Mouse (Mus musculus) thymus, postnatal 14 days (tissue): Measurements from ENCODE around the gene Lep.

Experiments
- DNase-seq: peaks from one replicate; pipeline ENCODE4 v3.0.0; 2021

Gene Lep

DNA sequence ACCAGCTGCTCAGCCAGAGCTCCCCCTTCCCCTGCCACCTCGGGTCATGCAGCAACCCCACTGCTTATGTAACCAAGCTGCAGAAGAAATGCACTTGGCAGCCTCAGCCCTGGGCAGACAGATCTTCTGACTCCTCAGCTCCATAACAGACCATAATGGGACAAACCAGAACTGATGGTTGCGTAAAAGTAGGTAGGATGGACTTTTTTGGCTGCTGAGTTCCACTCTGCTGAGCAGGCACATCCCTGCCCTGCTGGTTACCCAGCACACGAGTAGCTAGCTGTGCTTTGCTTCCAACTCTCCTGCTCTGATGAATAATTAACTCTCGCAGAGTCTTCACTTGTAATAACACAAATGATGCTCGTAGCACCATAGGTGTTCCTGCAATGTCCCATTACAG lies 10.1 kb upstream of the Lep start:
- no peak for DNase-seq

DNA sequence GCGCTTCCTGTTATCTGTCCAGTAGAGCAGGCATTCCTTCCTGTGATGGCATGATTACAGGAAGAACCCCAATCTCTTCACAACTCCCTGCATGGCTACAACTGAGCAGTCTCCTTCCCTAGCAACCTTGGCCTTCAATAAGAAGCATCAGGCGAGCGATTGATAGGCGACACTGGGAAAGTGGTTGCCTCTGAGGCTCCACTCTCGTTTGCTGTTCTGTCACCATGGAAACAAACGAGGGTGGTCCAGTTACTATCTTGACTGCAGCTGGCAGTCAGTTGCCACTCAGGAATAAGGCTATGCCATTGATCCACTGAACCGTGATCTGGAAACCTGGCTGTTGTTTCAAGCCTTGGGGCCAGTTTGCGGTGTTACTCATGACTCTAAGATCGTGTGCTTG lies 7.8 kb upstream of the Lep start:
- DNase-seq = no peak

DNA sequence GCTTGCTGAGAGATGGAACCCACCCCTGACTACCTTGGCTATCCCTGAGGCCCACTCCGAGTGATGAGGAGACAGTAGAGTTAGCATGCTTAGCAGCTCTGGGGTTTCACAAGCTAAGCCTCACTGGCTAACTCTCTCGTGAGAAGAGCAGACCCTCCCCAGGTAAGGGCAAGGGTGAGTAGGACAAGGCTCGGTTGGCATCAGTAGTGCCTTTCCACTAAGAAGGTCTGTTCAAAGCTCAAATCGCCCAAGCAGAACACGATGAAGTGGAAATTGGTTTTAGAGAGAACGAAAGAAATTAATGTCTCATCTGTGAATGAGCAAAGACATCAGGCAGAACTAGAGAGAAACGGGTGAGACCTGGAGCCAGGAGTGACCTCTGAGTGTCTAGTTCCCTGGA lies 6.8 kb upstream of the Lep start:
- DNase-seq = no peak

DNA sequence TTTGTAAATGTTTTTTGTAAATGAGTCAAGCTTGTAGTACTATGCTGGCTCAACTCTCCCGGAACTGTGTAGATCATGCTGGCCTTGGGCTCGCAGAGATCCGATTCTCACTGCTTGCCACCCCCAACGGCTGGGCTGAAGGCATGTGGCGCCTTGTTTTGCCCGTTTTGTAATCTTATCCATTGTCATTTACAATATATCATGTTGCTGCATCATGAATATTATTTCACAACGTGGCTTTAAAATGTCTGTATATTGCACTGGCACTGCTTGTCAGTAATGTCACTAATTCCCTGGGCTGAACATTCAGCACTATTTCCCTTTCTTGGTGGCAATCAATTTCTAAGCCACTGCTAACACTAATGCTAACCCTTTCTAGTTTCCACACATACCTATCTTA lies 3.6 kb upstream of the Lep start:
- DNase-seq = no peak

DNA sequence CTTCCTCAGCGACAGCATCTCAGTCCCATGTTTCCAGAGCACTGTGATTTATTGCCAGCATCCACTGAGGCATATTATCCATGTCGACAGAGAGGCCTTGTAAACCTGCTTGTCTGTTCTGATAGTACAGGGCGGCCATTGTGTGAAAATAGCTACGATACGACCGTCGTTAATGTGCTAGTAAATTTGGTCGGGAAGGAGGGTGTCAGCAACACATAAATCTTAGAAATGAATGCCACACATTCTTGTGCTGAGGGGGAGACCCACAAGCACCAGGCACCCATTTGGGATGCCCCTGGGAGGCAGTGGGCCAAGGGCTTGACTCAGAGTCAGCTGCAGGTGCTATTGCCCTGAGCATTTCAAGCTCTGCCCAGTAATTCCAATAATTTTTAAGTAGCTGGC lies 6.4 kb downstream of the Lep start:
- DNase-seq = no peak

DNA sequence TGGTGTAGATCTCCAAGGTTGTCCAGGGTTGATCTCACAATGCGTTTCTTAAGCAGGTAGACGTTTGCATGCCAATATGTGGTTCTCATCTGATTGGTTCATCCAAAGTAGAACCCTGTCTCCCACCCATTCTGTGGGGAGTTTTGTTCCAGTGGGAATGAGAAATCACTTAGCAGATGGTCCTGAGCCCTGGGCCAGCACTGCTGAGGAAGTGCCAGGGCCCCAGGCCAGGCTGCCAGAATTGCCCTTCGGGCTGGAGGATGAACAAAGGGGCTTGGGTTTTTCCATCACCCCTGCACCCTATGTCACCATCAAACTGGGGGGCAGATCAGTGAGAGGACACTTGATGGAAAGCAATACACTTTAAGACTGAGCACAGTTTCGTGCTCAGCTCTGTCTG lies 12.2 kb downstream of the Lep start:
- no peak for DNase-seq

DNA sequence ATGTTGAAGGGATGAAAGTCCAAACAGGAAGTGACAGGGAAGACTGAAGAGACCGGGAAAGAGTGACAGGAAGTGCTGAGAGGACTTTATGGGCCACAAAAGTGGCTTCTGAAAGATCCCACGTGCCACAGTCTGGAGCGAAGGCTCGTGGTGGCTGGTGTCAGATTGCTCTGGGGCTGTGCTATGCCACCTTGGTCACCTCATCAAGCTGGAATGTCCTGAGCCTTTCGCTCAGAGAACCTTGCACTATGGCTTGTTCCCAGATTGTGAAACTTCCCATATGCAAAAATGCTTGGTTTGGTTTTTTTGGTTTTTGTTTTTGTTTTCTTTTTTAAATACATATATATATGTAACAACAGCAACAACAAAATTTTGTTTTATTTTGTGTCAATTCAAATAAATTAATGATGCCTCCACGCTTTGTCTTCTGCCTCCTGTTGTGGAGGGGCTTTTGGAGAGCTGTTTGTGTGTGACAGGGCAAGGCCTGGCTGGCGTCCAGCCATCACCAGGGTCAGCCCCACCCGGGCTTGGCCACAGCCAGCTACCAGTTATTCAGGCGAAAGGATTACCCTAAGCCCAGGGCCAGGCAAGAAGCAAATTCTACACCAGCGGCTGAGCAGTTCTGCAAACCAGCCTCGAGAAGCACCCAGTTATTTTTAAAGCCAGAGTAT lies 13.6 kb downstream of the Lep start:
- no peak for DNase-seq

DNA sequence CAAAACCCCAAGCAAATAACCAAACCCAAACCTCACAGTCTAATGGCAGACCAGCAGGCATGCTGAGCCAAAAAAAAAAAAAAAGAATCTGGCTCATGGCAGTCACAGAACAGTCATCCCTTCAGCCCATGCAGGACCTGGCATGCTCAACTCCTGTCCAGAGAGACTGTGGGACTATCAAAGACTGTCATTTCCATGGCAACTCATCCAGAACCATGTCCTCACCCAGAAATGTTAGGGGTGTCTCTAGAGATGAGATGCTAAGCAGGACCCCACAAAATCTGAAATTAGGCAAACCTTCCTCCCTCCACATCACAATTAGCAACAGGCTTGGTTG lies 14.1 kb downstream of the Lep start:
- no peak for DNase-seq

DNA sequence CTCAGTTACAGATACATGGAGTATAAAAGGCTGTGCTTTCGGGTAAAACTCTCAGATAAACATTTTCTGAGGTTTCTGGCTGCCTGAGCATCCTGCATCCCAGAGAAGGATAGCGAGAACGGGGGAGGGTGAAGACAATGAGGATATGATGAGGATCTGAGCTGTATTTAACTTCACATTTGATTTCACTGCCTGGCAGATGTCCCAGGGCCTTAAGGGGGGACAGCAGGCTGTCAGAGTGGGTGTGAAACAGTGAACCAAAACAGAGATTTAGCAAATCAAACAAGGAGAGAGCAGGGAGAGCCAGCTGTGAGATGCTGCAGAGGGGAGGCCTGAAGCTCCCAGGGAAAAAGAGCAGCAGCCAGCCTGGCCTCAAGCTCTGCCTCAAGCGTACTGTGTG lies 19.3 kb downstream of the Lep start:
- DNase-seq = no peak

DNA sequence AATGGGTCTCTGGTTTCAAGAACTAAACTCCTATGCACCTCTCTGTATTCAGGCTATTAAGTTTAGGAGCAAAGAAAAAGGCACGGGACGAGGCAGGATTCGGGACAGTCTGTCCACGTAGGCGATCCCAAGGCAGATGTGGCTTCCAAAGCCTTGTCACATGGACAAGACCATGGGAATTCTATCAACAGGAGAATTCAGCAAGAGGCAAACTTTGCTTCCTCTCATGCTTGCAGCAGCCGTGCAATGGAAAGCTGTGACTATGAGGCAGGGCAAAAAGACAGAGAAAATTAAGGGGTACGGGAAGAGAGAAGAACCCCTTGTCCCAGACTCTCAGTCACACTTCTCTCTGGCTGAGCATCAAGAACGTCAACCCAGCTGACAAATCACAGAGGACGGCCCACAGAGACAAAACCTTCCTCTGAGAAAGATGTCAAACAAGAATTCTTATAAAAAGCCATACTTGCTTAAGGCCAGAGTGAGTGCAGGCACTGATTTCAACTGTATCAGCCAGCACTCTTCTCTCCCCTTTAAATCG lies 21.9 kb downstream of the Lep start:
- no peak for DNase-seq

DNA sequence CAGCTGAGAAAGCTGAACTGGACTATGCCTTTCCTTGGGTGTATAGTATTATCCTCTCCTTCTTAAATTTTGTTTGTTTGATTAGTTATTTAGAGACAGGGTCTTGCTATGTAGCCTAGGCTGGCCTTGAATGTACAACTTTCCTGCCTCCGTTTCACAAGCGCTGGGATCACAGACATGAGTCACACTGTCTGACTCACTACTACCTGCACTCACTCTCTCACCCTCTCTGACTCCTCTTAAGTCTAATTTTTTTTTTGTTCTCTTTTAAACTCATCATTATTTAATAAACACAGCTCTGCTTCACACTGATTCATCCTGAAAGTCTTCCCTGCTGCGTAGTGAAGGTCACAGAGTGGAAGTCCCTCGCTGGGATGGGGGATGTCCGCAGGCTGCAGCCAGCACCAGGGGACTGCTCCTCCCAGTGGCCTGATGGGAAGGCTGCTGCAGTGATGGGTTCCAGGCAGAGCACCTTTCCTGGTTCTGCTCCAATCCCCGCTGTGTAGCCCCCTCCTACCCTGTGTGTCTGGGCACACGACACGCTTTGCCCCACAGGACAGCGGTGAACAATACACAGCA lies 22.8 kb downstream of the Lep start:
- no peak for DNase-seq

DNA sequence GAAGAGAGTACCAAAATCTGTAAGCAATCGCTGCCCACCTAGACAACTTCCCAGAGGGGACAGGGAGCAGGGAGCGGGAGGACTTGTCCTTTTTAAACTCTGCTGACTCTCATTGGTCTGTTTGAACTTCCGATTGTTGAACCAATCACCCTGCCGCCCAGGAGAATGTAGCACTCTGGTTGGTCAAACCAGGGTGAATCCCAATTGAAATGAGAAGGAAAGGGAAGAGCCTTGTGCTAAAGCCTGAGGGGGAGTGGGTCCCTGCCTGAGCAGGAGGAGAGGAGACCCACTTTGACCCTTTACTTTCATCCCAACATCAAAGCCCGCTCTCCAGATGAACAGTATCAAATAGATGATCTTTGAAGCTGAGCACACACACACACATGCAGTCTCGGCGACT lies 24.4 kb downstream of the Lep start:
- no peak for DNase-seq

DNA sequence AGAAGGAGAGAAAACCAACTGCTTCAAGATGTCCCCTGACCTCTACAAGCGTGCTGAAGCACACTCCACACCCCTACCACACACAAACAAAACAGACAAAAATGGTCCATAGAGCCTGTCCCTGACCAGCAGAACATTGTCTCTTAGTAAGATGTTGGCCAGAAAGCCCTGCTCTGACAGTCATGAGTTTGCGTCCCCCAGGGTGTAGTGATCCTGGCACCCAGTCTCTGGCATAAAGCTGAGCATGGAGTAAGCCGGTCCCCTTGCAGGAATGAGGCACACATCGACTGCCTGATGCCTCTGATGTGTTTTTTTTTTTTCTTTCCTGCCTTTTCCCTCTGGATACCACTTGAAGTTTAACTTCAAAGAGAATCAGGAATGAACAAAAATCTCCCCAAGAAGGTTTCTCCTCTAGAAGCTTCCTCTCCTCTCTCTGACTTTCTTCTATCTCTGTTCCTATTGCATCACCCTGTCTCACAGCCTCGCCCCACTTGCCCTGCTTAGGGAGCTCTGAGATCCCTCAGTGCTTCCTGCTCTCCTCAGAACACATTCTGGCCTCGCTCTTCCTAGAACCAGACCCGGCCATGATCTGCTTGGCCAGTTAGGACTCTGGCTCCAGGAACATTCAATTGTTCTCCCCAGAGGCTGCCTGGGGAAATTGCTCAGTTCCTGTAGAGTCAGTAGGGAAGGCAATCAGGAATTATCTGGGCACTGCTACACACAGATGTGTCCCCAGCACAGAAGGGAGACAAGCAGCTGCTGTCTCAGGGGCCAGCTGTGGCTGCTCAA lies 28.1 kb downstream of the Lep start:
- no peak for DNase-seq

DNA sequence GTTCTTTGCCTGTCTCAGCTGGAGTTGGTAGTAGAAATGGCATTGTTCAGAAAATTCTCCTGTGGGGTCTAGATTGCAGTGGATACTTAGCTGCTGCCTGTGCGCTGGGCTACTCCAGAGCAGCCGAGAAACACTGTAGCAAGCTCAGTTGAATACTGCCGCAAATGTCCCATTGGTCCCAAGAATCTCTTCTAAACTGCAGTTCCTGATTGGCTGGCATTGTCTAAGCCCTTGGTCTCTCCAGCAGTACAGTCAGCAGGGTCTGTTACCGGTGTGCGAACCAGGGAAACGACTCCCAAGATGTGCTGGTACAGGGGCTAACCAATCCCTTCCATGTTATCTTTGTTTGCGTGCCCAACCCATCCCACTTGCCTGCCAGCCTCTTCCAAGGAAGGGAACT lies 32.2 kb downstream of the Lep start:
- DNase-seq = no peak

DNA sequence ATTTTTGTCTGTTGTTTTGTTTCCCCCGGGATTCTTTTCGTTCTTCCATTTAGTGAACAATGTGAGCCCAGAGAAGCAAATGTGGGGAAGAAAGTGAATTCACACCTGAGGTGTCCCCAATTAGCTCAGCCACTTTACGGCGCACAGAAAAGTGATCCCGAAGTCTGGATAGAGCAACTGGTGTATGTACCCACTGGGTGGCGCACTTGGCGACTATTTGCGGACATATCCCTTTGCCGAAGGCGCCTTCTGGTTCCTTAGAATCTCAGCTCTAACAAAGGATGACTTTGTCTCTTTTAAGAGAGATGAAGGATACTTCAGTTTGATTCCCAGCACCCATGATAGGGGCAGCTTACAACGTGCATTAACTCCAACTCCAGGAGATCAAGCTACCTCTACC lies 32.9 kb downstream of the Lep start:
- DNase-seq = no peak

DNA sequence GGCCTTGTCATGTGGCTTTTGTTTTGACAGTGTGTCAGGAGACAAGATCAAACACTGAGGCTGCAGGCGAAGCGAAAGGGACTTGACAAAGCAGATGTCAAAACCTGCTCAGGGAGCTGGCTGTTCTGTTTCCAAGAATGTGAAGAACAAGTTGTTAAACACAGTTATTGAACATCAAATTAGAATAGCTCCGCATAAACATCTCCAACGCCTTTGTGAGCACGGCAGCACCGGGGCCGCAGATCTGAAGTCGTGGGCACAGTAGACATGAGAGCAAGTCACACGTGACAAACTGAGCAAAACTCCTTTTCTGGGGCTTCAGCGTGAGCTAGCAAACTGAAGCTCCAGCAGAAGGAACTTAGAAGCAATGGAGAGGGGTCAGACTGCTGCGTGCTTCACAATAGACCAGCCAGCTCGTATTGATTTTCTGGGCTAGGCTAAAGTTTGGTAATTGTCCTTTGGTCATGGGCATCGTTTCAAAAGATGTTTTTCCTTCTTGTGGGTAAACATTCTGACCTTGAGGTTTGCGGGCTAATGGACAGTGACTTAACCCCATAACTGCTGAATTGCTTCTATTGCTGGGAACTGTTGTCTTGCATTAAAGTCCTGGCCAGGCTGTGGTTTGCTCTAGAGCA lies 39.6 kb downstream of the Lep start:
- DNase-seq = no peak

DNA sequence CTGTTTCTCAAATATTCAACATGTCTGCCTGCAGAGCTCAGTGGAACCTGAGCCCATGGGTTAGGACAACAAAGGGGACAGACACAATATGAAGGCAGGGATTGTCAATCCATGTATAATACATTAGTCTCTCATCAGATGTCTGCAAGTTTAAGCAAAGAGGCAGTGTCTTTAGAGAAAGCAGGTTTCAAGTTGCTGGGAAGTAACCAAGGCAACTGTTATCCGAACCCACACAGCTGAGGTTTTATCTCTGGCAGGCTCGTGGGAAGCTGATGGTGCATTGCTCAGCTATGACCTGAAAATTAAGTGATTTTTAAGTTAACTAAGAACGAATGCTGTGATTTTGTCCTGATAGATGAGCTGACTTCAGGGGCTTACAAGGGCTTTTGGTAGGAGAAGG lies 40.4 kb downstream of the Lep start:
- DNase-seq = no peak

DNA sequence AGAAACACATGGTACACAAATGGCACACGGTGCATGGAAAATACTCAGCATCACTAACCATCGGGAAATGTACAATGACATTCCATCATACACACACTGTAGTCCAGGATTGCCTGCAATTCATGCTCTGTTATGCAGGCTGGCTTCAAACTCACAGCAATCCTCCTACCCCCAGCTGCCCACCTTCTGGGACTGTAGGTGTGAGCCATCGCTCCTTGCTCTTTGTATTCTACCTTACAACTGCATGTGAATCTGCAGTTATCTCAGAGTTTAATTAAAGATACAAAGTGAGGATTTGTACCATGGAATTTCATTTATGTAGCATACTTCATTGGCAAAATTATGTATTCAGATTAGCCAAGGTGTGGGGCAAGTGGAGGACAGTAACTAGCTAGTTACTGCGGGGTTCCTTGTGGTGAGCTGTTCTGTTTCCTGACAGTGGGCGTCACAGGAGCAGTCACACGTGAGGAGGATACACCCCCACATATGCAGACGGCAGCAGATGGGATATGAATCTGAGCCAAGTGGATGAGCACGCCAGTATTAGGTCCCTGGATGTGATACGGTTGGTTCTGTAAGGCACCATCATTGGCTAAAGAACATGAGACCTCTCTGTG lies 41.3 kb downstream of the Lep start:
- DNase-seq = no peak

DNA sequence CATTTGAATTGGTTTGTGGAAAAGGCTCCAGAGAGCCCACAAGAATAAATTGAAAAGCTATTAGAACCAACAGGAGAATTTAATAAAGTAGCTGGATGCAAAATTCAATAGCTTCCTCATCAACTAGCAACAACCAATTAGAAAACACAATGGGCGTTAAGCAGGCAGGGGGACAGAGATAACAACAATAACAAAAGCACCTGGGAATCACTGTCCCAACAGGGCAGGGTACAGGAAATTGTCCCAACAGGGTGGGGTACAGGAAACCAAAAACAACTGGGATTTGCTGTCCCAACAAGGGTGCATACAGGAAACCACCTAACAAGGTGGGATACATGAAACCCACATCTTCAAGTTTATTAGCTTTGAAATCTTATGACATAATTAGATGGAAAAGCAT lies 48.4 kb downstream of the Lep start:
- DNase-seq = no peak

DNA sequence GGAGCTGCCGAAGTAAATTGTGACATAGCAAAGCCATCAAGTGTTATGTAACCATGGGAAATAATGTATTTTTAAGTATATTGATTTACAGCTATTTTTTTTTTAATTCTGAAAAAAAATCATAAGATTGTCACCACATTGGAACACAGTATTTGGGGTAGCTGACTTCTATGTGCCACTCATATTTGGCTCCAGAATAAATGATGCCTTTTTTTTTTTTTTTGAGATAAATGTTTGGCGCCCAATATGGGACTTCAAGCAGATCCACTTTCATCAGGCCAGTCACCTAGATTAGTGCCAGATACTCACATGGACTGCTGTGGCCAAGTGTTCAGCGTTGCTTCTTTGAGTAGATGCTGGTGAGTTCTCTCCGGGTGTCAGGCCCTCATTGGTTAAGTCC lies 51.5 kb downstream of the Lep start:
- DNase-seq = no peak

DNA sequence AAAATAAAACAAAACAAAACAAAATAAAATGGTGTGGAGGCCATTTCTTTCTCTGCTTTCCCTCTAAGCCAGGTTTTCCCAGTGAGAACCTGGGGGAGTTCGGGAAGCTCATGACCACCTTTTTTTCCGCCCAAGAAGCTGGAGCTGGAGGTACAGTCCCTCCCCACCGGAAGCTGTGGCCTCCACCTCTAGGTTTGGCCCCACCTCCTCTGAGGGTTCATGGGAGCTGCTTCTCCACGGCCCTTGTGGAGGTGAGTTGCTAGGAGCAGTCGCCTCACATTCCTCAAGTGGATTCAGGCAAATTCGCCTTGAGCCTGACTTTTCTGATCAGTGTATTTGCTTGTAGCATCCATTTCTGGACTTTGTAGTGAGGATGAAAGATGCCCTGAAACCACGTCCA lies 55.7 kb downstream of the Lep start:
- DNase-seq = no peak

DNA sequence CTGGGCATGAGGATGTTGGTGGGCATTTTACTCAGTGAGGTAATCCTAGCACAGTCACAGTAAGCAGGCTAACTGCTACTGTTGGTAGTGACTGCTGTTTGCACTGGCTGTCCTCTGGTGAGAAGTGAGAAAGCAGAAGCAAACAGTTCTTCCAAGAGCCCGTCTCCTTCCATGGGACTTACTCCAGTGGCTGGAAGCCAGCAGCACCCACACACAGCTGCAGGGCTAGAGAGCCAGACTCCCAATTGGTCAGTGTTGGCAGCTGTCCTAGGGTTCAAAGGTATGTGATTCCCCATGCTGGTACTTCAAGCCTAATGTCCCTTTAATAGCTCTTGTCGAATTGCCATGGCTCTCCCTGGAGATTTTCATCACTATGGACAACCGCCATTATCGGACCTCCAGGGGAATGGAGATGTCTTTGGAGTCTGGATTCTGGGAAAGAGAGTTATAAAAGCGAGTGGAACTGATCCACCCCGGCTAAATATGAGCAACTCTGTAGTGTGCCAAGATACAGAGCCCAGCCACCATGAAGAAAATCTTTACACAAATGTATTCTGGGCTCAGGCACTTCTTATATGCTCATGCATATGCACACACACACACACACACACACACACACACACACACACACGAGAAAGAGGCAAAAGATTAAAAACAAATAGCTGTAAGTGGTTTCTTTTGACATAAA lies 57.5 kb downstream of the Lep start:
- DNase-seq = no peak

DNA sequence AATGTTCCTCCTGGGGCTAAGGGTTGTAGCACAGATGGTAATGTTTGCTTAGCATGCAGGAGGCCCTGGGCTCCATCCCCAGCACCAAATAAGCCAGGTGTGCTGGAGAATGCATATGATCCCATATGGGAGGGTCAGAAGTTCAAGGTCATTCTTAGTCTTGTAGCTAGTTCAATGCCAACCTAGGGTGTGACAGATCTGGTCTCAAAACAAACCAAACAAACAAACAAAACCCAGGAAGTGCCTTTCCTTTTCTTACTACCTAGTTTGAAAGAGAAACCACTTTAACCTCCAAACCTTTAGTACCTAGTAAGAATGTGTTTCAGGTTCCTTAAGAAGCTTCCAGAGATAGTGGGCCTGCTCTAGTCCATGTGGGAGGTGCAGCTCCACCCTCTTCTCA lies 58.2 kb downstream of the Lep start:
- DNase-seq = no peak
